Mouse (Mus musculus) lung, postnatal 36 days (tissue): ENCODE measurements around the gene Oprl1.

ENCODE experiments used
- DNase-seq: peaks from one replicate; pipeline ENCODE4 v3.0.0; 2022; ENCODE audit warnings: mixed read lengths

The Oprl1 gene

DNA sequence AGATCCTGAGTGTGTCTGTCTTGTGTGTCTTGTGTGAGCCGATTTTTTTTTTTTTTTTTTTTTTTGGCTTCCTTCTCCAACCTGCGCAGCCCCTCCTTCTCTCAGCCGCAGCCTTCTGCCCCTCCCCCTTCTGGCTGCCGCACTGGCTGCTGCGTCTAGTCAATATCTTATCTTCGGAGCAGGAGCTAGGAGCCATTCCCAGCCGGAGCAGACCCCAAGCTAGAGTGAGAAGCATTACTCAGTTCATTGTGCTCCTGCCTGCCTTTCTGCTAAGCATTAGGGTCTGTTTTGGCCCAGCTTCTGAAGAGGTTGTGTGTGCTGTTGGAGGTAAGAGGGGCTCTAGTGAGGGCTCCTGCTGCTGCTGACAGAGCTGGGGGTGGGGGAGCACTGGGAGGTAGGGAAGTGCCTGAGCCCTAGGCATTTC is at the start of gene Oprl1:
Gene Oprl1, plus strand, starts transcription at position 114 of the 424 bp plus-strand sequence.
- no peak for DNase-seq

DNA sequence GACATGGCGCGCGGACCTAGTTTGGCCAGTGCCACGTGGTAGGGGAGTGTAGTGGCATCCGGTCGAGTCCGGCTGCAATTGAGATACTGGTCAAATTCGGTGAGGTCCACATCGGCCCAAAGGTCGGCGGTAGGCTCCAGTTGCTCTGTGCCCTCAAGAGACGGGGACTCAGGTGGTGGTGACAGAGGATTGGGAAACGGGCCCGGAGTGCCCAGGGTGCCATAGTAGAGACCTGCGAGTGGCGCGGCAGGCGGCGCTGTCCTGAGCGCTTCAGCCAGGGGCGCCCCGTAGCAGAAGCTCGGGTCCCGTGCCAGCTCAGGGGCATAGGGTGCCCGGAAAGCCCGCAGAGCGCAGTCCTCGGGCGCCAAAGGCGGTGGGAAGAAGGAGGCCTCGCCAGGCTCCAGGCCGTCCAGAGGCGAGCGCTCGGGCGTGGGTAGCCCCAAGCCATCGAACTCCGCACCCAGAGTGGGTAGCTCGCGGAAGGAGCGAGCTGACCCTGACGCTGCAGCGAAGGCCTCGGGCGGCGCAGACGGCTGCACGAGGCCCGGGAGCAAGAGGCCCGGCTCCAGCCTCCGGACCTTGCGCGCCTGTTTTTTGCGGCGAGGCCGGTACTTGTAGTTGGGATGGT is 44.4 kb upstream of the Oprl1 start:
- DNase-seq: peak; percentile 37

DNA sequence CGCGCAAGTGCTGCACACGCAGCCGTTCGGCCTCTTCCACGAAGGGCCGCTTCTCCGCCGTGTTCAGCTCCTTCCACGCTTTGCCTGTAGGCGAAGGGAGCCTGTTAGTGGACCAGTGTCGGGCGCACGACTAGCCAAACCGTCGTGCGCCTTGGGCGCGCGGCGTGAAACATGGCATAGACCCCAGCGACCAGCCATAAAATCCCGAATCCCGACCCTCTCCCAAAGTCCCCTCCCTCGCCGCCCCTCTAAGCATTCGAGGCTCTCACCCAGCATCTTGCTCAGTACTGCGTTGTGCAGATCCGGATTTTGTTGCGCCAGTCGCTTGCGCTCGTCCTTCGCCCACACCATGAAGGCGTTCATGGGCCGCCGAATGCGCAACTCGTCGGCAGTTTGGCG is 43.9 kb upstream of the Oprl1 start:
- DNase-seq: no peak

DNA sequence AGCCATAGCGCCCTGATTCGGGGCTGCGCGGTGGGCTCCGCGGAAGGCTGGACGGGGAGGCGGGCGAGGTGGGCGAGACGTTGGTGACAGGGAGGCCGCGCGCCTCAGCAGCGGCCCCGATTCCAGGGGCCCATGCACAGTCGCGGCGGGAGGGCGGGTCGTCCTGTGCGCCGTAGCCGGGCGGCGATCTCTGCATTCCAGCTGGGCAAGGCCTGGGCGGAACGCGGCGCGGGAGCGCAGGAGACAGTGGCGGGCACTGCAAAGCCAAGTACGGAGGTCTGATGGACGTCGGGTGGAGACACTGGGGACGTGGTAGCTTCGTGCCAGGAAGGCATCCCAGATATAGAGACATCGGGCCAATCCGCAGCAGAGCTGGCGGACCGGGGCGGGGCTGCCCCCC is 43.5 kb upstream of the Oprl1 start, which contains the start of gene Sox18:
Gene Sox18, minus strand, starts transcription at position 315 of the 400 bp plus-strand sequence.
- DNase-seq: peak; percentile 86

DNA sequence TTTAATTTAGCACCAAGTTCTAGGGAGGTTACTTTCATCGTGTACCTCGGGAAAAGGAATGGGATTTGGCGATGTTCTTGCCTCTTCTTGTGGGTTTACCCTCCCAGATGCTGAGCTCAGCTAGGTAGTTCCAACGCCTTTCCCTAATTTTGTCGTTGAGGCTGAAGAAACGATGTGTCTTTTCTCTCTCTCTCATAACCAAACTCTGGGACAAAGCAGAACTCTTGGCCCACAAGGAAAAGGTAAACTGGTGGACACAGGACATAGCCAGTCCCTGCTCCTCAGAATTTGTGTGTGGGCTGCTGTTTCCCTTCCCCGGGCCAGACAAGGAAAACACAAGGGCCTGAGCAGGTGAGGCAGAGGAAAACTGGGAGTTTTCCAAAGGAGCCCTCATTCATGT is 42.8 kb upstream of the Oprl1 start:
- no peak for DNase-seq

DNA sequence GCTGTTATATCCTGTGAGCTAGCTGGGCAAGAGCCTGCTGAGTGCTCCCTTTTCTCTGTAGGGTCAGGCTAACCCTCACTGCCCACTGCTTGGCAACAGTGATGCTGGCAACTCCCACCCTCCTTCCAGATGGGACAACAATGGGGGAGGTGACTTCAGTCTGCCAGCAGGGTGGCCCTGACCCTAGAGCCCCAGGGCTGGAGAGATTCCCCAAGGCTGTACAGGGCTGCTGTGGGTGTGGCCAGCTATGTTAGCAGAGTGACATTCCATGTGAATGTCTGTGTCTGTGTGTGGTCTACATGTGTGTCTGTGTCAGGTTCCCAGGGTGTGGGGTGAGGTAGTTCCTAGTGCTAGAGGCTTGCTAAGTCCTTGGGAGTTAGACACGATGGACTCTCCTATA is 41.3 kb upstream of the Oprl1 start:
- peak; percentile 45 for DNase-seq

DNA sequence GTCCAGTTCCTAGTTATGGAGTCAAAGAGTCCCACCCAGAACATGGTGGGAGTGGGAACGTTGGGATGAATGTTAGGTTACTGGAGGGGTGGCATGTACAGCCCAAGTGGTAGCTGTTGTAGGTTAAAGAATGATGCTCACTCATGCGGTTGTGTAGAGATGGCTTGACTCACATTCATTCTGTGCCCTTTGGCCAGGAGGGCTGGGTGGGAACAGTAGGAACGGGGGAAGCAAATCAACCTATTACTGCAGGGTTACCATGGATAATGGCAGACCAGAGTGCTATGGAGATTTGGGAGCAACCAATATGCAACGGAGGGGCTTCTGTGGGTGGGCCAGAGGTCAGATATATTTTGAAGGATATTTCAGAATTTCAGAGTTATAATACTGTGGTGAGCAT is 39.9 kb upstream of the Oprl1 start:
- DNase-seq: no peak

DNA sequence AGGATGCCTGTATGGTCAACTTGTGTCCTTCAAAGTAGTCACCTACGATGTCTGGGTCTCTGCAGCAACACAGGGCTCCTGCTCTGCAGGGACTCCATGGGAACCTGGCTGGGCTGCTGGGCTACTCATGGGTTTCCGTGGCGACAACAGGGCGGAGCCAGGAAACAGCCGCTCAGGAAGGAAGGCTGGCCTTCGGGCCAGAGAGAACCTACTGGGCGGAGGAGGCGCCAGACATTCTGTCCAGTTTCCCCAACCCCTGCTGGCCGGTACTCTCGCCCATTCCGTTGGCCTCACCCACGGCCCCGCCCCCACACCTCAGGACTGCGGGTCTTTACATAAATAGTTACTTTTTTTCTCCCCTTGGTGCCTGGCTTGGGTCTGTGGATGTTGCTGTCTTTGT is 39.4 kb upstream of the Oprl1 start:
- peak; percentile 92 for DNase-seq

DNA sequence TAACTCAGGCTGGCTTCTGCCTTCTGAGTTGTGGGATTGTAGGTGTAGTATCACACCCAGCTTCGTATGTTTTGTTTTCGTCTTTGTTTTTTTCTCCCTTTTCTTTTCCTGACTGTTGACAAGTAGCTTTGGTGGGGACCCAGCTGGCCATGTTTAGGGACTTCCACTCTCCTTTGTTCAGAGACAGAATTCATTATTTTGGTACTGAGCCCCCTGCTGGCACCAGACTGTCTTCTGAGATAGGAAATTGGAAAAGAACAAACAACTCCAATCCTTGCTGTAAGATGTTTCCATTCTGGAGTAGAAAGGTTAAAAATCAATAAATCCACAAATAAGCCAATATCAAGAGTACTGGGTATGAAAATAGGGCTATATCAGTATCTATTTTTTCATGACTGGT is 38.4 kb upstream of the Oprl1 start:
- peak; percentile 54 for DNase-seq

DNA sequence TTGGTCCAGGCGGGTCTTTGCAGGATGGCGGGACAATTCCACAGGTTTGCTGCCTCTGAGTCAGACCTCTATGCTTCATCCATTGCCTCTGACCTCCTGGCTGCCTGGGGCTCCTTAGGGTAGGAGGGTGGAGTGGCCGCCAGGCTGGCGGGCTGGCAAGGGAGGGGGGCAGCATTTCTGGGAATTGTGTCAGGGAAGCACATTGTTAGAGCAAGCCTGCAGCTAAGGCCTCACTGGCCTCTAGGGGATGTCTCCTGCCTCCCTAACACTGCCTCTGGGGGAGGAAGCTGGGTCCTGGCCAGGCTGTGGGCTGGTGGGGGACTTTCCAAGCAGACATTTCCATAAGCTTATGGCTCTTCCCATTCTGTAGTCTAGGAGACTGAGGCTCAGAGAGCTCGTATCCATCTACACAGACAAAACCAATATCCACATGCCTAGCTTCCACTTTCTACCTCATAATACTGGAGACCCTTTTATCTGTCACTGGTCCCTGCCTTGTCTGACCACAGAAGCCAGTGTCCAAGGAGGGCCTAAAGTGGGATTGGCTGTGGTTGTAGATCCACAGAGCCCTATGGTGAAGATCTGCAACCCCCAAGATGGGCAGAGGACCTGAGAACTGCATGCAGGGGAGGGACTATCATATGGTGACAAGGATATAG is 37.6 kb upstream of the Oprl1 start:
- peak; percentile 81 for DNase-seq

DNA sequence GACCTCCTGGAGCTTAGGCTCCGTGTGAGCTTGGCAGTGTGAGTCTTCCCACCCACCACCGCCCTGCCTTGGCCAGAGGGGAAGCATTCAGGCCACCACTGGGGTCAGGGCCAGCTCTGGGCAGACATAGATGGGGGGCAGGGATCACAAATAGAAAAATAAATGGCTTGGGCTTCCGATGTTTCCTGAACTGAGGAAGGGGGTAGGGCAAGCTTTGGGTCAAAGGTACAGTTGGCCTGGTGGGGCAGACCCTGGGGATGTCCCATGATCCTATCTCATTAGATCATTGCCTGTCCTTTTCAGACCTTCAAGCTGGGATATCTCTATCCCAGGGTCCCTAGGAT is 37.1 kb upstream of the Oprl1 start:
- DNase-seq: peak; percentile 71

DNA sequence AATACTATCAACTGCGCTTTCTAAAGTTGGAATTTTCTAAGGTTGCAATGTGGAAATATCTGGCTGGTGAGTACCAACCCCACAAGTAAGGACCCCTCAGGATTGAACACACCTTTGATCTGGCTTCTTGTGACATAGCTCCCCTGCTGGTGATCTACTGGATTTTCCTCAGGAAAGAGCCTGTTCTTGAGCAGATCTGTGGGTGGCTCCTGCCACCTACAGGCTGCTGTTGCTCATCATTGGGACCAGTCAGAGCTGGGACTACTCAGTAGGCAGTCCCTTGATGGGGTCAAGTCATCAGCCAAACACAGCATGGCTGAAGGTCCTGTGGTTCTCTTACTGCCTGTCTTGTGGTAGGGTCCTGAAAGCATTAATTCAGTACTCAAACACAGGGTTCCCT is 36.0 kb upstream of the Oprl1 start:
- DNase-seq: peak; percentile 94

DNA sequence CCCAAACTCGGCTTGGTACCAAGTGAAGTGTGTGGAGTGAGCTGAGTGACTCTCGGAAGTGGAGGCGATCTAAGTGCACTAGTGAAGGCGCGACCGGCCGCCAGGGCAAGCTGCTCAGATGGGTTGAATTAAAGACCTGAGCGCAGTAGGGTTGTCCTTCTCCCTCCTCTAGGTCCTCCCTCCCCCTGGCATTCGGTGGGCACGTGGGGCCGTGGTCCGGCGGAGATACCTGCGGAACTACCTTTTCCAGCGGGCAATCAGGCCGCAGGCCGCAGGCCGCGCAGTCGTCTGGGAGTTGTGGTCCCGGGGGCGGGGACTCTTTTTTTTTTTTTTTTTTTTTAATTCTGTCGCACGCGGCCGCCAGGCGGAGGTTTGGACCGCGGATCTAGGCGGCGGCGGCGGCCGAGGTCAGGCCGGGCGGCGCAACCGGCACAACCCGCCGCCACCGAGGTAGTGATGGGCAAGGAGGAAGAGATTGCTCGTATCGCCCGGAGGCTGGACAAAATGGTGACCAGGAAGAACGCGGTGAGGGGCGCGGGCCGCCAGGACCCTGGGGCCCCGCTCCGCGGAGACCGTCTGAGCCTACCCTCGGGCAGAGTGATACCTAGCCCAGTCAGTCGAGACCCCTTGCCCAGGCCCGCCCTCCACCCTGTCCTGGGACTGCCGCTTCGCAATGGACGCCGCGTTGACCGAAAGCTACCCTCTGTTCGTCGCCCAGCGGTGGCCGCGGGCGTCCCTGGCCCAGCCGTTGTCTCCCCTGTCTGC is 34.7 kb upstream of the Oprl1 start, which contains the start of gene Tcea2:
Gene Tcea2, plus strand, starts transcription at position 360 of the 765 bp plus-strand sequence.
- peak; percentile 76 for DNase-seq

DNA sequence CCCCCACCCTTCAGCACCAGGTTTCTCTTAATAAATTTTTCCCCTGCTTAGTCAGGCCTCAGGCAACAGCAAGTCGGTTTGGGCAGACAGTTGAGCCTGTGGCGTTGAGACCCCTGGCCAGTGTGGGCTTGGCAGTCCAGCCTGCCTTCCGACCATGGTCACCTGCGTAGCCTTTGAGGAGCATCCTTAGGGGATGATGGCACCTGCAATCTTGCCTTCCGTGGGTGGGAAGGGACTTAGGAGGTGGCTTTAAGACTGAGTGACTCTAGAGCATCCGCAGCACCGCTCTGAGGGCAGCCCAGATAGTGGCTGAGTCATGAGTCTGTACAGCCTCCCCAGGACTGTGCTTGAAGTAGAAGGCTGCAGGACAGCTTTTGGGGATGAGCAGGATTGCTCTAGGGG is 34.1 kb upstream of the Oprl1 start:
- no peak for DNase-seq

DNA sequence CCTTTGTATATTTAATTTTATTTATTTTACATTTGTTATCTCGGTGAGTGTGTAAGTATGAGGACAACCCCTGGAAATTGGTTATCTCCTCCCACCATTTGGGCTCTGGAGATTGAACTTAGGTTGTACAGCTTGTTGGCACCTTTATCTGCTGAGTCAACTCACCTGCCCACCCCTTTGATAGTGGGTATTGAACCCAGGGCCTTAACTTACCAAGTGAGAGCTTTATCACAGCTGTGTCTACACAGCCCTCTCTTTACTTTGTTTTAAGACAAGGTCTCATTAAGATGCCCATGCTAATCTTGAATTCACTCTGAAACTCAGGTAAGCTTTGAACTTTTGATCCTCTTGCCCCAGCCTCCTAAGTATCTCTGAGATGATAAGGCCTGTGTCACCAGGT is 32.8 kb upstream of the Oprl1 start:
- no peak for DNase-seq

DNA sequence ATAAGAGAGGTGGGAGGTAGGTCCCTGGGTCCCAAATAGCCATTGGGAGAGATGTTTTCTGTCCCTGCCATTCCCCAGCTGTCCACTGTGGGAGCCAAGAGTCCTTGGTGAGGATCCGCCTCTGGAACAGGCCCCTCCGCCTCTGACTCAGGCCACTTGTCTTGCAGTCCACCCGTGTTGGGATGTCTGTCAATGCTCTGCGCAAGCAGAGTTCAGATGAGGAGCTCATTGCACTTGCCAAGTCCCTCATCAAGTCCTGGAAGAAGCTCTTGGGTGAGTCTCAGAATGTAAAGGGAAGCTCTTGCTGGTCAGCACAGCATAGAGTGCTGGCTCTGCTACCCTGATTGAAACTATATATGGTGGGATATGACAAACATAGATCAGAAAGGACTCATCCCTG is 31.4 kb upstream of the Oprl1 start:
- DNase-seq: no peak

DNA sequence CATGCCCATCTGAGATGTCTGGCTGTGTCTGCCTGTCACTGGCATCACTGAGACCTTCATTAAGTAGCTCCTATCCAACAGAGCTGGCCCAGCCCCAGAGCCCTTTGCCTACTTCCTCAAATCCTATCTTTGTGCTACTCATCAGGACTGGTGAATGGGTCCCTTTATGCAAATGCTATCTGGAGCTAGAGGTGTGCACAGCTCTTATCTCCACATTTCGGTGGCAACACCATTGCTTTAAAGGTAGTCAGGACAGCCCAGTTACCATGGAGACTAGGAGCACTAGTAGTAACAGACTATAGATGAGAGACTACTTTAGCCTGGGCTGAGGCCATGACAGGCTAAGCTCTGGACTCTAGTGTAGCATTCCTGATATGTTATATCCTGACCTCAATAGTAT is 30.1 kb upstream of the Oprl1 start:
- DNase-seq: no peak

DNA sequence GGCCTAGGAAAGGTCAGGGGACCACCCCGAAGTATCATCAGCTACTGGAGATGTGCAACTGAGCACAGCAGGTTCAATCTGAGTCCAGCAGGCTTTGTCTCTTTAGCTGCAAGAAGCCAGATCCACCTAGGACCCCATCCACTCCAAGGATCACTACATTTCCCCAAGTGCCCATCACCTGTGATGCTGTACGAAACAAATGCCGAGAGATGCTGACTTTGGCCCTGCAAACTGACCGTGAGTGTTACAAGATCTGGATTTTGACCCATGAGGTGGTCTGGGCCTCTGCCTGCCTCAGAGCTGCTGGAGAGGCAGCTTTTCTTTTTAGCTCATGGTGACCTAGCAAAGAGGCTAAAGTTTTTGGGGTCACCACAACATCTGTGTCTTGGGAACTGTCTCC is 29.1 kb upstream of the Oprl1 start:
- DNase-seq: no peak

DNA sequence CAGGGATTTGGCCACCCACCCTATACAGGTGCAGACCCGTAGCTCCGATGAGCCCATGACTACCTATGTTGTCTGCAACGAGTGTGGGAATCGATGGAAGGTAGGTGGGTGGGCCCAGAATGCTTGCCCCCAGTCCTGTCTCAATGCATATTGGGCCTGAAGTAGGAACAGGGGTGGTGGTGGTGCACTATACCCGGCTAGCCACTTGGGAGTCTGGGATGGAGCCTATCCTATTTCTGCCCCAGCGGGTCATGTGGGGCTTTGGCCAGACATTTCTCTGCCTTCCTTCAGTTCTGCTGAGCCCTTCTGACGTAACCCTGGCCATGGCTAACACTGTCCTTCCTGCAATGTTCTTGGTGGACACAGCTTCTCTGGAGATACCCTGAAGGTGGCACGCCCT is 27.2 kb upstream of the Oprl1 start:
- no peak for DNase-seq

DNA sequence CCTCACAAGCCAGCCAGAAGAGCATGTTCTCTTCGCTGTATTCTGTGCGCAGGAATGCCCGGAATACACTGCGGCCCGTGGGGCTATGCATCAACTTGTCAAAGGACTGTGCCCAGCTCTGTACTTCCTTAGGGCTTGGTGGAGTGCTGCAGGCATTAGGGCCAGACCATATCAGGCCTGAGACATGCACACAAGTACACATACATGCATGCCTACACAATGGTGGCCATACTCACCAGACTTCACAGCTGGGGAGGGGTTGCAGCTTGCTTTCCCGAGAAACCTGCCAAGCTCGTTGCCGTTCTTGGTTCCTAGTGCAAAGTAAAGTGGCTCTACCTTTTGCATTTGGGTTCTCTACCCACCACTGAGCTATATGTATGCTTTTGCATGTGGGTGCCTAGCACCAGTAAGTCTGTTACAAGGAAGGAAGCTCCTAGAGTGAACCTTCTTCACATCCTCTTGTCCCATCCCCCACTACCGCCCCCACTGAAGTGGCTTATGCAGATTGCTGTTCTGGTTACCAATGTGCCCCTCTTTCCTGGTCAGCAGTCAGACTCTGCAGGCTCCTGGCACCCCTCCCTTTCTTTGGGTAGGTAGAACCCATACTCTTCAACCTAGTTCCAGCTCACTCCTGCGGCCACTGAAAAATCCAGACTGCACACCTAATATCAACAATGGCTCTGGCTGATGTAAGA is 25.2 kb upstream of the Oprl1 start:
- DNase-seq: no peak

DNA sequence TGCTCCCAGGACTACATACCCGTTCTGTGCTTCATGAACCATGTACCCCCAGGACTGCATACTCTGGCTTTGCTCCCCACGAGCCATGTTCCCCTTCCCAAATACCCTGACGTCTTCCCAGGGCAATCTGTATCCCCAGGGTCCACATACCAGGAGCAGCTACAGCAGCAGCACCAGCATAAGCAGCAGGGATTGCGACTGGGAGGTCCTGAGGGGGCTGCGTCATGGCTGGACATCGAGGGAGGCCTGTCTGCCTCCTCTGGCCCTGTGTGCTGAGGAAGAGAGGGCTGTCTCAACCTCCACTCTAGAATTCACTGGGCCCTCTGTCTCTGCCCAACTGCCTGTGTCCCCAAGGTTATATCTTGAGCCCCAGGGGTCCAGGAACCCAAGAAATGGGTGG is 23.7 kb upstream of the Oprl1 start:
- no peak for DNase-seq

DNA sequence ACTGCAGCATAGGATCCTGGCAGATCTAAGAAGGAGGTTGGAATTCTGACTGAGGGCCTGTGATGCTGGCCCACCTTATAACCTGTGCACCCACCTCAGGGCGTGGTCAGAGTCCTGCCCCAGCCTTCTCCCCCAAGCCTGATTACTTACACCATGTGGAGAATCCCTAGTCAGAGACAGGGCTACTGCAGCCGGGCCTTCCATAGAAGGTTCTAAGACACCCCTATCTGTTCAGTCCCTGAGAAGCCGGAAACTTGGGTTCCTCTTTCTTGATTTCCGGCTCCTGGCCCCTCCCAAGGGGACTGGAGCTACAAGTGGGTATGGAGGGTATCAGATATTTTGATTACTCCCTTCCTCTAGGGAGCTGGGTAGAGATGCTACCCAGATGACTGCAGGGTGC is 23.2 kb upstream of the Oprl1 start:
- peak; percentile 40 for DNase-seq

DNA sequence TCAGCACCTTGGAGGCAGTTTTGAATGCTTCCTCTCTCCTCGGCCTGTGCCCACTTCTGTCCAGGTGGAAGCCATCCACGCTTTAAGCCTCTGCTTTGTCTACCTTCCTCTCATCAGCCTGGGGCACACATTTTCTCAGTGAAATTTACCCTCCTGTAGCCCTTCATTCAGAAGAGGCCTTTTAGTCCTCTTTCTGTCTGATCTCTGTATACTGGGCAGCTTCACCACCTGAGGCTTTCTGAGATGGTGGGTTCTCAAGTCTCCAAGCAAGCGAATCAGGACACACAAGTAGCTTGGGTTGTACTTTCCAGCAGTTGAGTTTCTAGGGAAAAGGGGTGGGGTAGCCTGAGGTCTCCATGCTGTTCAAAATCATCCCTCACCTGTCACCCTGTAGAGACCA is 22.5 kb upstream of the Oprl1 start:
- no peak for DNase-seq
